Mouse (Mus musculus): ENCODE measurements at regions not wholly inside any gene's neighbourhood (a gene's known extent, or its start where the extent isn't known, plus 50 kb on each side); places are given as distances from the start of the nearest gene placed in this dataset.

GRCm38 (mm10) chr1:190067181-190067580 is 103.3 kb downstream of the Prox1 start:
- H3K27me3 ChIP-seq (replicated peaks; ENCODE audit: control insufficient read depth, insufficient read depth, low read length): no peaks in the 10 kb centered on the region
- DNase-seq (ENCODE audit: low spot score) (no peak), ATAC-seq (replicated peaks; ENCODE audit: low FRiP score) (no peak)
- no peak overlapping the region for H3K27ac ChIP-seq (ENCODE audit: low read depth, low read length)
- 42% methylated on average over 3 of the region's 3 CpGs for WGBS
- H3K4me2 ChIP-seq: no peak overlapping the region
- H3K9ac ChIP-seq (ENCODE audit: low read depth, low read length): no peak overlapping the region
- H3K4me1 ChIP-seq (replicated peaks; ENCODE audit: control insufficient read depth, insufficient read depth, low read length): peaks cover 9% of the 10 kb centered on the region; the same call in 1 of the 2 replicates
- H3K4me3 ChIP-seq (ENCODE audit: low read depth, low read length): no peak overlapping the region
- H3K36me3 ChIP-seq (ENCODE audit: control insufficient read depth, insufficient read depth, low read length): no peaks in the 10 kb centered on the region
- H3K9me3 ChIP-seq (ENCODE audit: control insufficient read depth, low read length): no peaks in the 10 kb centered on the region

- no peak overlapping the region for H3K27ac ChIP-seq (ENCODE audit: low read depth, low read length)
- no peak overlapping the region for H3K9ac ChIP-seq (ENCODE audit: low read depth, low read length)
- peaks cover 9% of the 10 kb centered on the region; the same call in 1 of the 2 replicates for H3K4me1 ChIP-seq (replicated peaks; ENCODE audit: control insufficient read depth, insufficient read depth, low read length)
- no peak overlapping the region for H3K4me2 ChIP-seq
- 65% methylated on average over 9 of the region's 9 CpGs for WGBS
- no peaks in the 10 kb centered on the region for H3K27me3 ChIP-seq (replicated peaks; ENCODE audit: control insufficient read depth, insufficient read depth, low read length)
- no peaks in the 10 kb centered on the region for H3K9me3 ChIP-seq (ENCODE audit: control insufficient read depth, low read length)
- DNase-seq (ENCODE audit: low spot score) (no peak), ATAC-seq (replicated peaks; ENCODE audit: low FRiP score) (no peak)
- H3K4me3 ChIP-seq (ENCODE audit: low read depth, low read length): no peak overlapping the region
- H3K36me3 ChIP-seq (ENCODE audit: control insufficient read depth, insufficient read depth, low read length): no peaks in the 10 kb centered on the region
Measured at GRCm38 (mm10) chr1:190066426-190066825, 104.1 kb downstream of the Prox1 start.

GRCm38 (mm10) chr1:190061560-190062295 is 108.8 kb downstream of the Prox1 start:
- no peak overlapping the region for H3K4me3 ChIP-seq (ENCODE audit: low read depth, low read length)
- no peak for DNase-seq (ENCODE audit: low spot score)
- 63% methylated on average over 9 of the region's 9 CpGs for WGBS
- H3K4me2 ChIP-seq: no peak overlapping the region
- H3K9me3 ChIP-seq (ENCODE audit: control insufficient read depth, low read length): no peaks in the 10 kb centered on the region
- H3K36me3 ChIP-seq (ENCODE audit: control insufficient read depth, insufficient read depth, low read length): no peaks in the 10 kb centered on the region
- H3K27ac ChIP-seq (ENCODE audit: low read depth, low read length): no peak overlapping the region
- no peaks in the 10 kb centered on the region for H3K4me1 ChIP-seq (replicated peaks; ENCODE audit: control insufficient read depth, insufficient read depth, low read length)
- no peaks in the 10 kb centered on the region for H3K27me3 ChIP-seq (replicated peaks; ENCODE audit: control insufficient read depth, insufficient read depth, low read length)
- no peak overlapping the region for H3K9ac ChIP-seq (ENCODE audit: low read depth, low read length)
- no peak; the same call in 1 of the 2 replicates for ATAC-seq (replicated peaks; ENCODE audit: low FRiP score)

GRCm38 (mm10) chr1:190059025-190059424 is 111.5 kb downstream of the Prox1 start:
- Histone ChIP-seq H3K27ac (ENCODE audit: low read depth, low read length) (no peak overlapping the region), H3K4me3 (ENCODE audit: low read depth, low read length) (no peak overlapping the region), H3K4me1 (replicated peaks; ENCODE audit: control insufficient read depth, insufficient read depth, low read length) (no peaks in the 10 kb centered on the region), H3K9ac (ENCODE audit: low read depth, low read length) (no peak overlapping the region), H3K27me3 (replicated peaks; ENCODE audit: control insufficient read depth, insufficient read depth, low read length) (no peaks in the 10 kb centered on the region), H3K36me3 (ENCODE audit: control insufficient read depth, insufficient read depth, low read length) (no peaks in the 10 kb centered on the region), H3K9me3 (ENCODE audit: control insufficient read depth, low read length) (no peaks in the 10 kb centered on the region), H3K4me2 (no peak overlapping the region)
- no peak for DNase-seq (ENCODE audit: low spot score)
- ATAC-seq (replicated peaks; ENCODE audit: low FRiP score): no peak
- 50% methylated on average over 3 of the region's 3 CpGs for WGBS

GRCm38 (mm10) chr1:190056931-190057330 is 113.6 kb downstream of the Prox1 start:
- no peaks in the 10 kb centered on the region for H3K36me3 ChIP-seq (ENCODE audit: control insufficient read depth, insufficient read depth, low read length)
- no peak overlapping the region for H3K4me2 ChIP-seq
- H3K27me3 ChIP-seq (replicated peaks; ENCODE audit: control insufficient read depth, insufficient read depth, low read length): no peaks in the 10 kb centered on the region
- 63% methylated on average over 2 of the region's 2 CpGs for WGBS
- DNase-seq (ENCODE audit: low spot score) (no peak), ATAC-seq (replicated peaks; ENCODE audit: low FRiP score) (no peak)
- H3K9me3 ChIP-seq (ENCODE audit: control insufficient read depth, low read length): no peaks in the 10 kb centered on the region
- H3K27ac ChIP-seq (ENCODE audit: low read depth, low read length): no peak overlapping the region
- H3K4me3 ChIP-seq (ENCODE audit: low read depth, low read length): no peak overlapping the region
- no peak overlapping the region for H3K9ac ChIP-seq (ENCODE audit: low read depth, low read length)
- H3K4me1 ChIP-seq (replicated peaks; ENCODE audit: control insufficient read depth, insufficient read depth, low read length): no peaks in the 10 kb centered on the region

GRCm38 (mm10) chr1:190051903-190052302 is 118.6 kb downstream of the Prox1 start:
- Histone ChIP-seq H3K27me3 (replicated peaks; ENCODE audit: control insufficient read depth, insufficient read depth, low read length) (no peaks in the 10 kb centered on the region), H3K4me1 (replicated peaks; ENCODE audit: control insufficient read depth, insufficient read depth, low read length) (peaks cover 4% of the 10 kb centered on the region; the same call in 1 of the 2 replicates), H3K9me3 (ENCODE audit: control insufficient read depth, low read length) (no peaks in the 10 kb centered on the region), H3K4me3 (ENCODE audit: low read depth, low read length) (no peak overlapping the region), H3K4me2 (no peak overlapping the region), H3K9ac (ENCODE audit: low read depth, low read length) (no peak overlapping the region), H3K27ac (ENCODE audit: low read depth, low read length) (no peak overlapping the region), H3K36me3 (ENCODE audit: control insufficient read depth, insufficient read depth, low read length) (no peaks in the 10 kb centered on the region)
- 86% methylated on average over 2 of the region's 2 CpGs for WGBS
- no peak for DNase-seq (ENCODE audit: low spot score)
- no peak for ATAC-seq (replicated peaks; ENCODE audit: low FRiP score)

- Histone ChIP-seq H3K4me3 (ENCODE audit: low read depth, low read length) (no peak overlapping the region), H3K27ac (ENCODE audit: low read depth, low read length) (no peak overlapping the region), H3K4me2 (no peak overlapping the region), H3K9me3 (ENCODE audit: control insufficient read depth, low read length) (no peaks in the 10 kb centered on the region), H3K36me3 (ENCODE audit: control insufficient read depth, insufficient read depth, low read length) (no peaks in the 10 kb centered on the region), H3K9ac (ENCODE audit: low read depth, low read length) (no peak overlapping the region), H3K4me1 (replicated peaks; ENCODE audit: control insufficient read depth, insufficient read depth, low read length) (peaks cover 4% of the 10 kb centered on the region), H3K27me3 (replicated peaks; ENCODE audit: control insufficient read depth, insufficient read depth, low read length) (no peaks in the 10 kb centered on the region)
- 45% methylated on average over 2 of the region's 2 CpGs for WGBS
- no peak for ATAC-seq (replicated peaks; ENCODE audit: low FRiP score)
- no peak for DNase-seq (ENCODE audit: low spot score)
Measured at GRCm38 (mm10) chr1:190048521-190049170, 121.9 kb downstream of the Prox1 start.

GRCm38 (mm10) chr1:190047201-190047600 is 123.3 kb downstream of the Prox1 start:
- WGBS: 86% methylated on average over 6 of the region's 6 CpGs
- H3K27ac ChIP-seq (ENCODE audit: low read depth, low read length): no peak overlapping the region

GRCm38 (mm10) chr1:190045797-190046196 is 123.6 kb upstream of the Smyd2 start:
- Histone ChIP-seq H3K9me3 (ENCODE audit: control insufficient read depth, low read length) (no peaks in the 10 kb centered on the region), H3K27me3 (replicated peaks; ENCODE audit: control insufficient read depth, insufficient read depth, low read length) (no peaks in the 10 kb centered on the region), H3K4me1 (replicated peaks; ENCODE audit: control insufficient read depth, insufficient read depth, low read length) (peaks cover 4% of the 10 kb centered on the region), H3K27ac (ENCODE audit: low read depth, low read length) (no peak overlapping the region), H3K4me2 (no peak overlapping the region), H3K36me3 (ENCODE audit: control insufficient read depth, insufficient read depth, low read length) (no peaks in the 10 kb centered on the region), H3K9ac (ENCODE audit: low read depth, low read length) (no peak overlapping the region), H3K4me3 (ENCODE audit: low read depth, low read length) (no peak overlapping the region)
- WGBS: 22% methylated on average over 1 of the region's 1 CpGs
- ATAC-seq (replicated peaks; ENCODE audit: low FRiP score) (no peak), DNase-seq (ENCODE audit: low spot score) (no peak)

More at GRCm38 (mm10) chr1:190047201-190047600, 123.3 kb downstream of the Prox1 start:
- ATAC-seq (replicated peaks; ENCODE audit: low FRiP score): no peak
- Histone ChIP-seq H3K4me1 (replicated peaks; ENCODE audit: control insufficient read depth, insufficient read depth, low read length) (peaks cover 4% of the 10 kb centered on the region), H3K4me3 (ENCODE audit: low read depth, low read length) (no peak overlapping the region), H3K9ac (ENCODE audit: low read depth, low read length) (no peak overlapping the region), H3K36me3 (ENCODE audit: control insufficient read depth, insufficient read depth, low read length) (no peaks in the 10 kb centered on the region), H3K27me3 (replicated peaks; ENCODE audit: control insufficient read depth, insufficient read depth, low read length) (no peaks in the 10 kb centered on the region), H3K9me3 (ENCODE audit: control insufficient read depth, low read length) (no peaks in the 10 kb centered on the region), H3K4me2 (no peak overlapping the region)
- DNase-seq (ENCODE audit: low spot score): no peak
